Mouse (Mus musculus): ENCODE measurements around the gene Colgalt1. TPM values are rescaled to one million over a fixed set of nuclear protein-coding genes. Genes with fewer than 3 reads are reported as not detected.

Colgalt1 gene
- total and polyA plus RNA-seq, 3 experiments = 72.0 to 85.3 (median 73.7) TPM

- H3K4me1 ChIP-seq (ENCODE audit: control insufficient read depth in 1 of 2, insufficient read depth in 2 of 2) = peaks cover 5 to 13% of the 10 kb centered on the region in 2 experiments; a peak in 3 of 4 replicates
- DNase-seq (ENCODE audit: extremely low read depth) = no peak
- dilution Hi-C loops (cut with MboI; ENCODE audit: extremely low pct_ligation_motif_present, extremely low pct_unique_long_range_greater_than_20kb, low sequenced_read_pairs) (no loop called here), in situ Hi-C loops (cut with MboI; ENCODE audit: low pct_ligation_motif_present, low pct_unique_long_range_greater_than_20kb, low sequenced_read_pairs) (no loop called here)
- no peak within 1 kb of the TSS for H3K27ac ChIP-seq (ENCODE audit: insufficient read depth, low read depth)
- peaks cover 3% of the 10 kb centered on the region for H3K27me3 ChIP-seq (replicated peaks)
- no peak within 1 kb of the TSS for H3K4me2 ChIP-seq (ENCODE audit: insufficient read depth, low read depth, poor library complexity, severe bottlenecking)
- TF ChIP-seq MAFK (IDR thresholded peaks at IDR 0.05; ENCODE audit: insufficient replicate concordance, low read length) (no peak), ZC3H11A (IDR thresholded peaks at IDR 0.05; ENCODE audit: low read depth, low read length) (no peak), POLR2AphosphoS2 (IDR thresholded peaks at IDR 0.05; ENCODE audit: low read depth, low read length) (no peak), SMC3 (IDR thresholded peaks at IDR 0.05; ENCODE audit: low read depth, low read length) (no peak), MEF2A (IDR thresholded peaks at IDR 0.05; ENCODE audit: borderline replicate concordance, low read depth, low read length) (no peak), USF1 (IDR thresholded peaks at IDR 0.05; ENCODE audit: low read depth, low read length) (no peak), NELFE (IDR thresholded peaks at IDR 0.05; ENCODE audit: low read depth, low read length) (no peak), PAX5 (IDR thresholded peaks at IDR 0.05; ENCODE audit: low read length) (no peak), ELF1 (IDR thresholded peaks at IDR 0.05; ENCODE audit: low read depth, low read length) (no peak), RCOR1 (conservative IDR thresholded peaks at IDR 0.05; ENCODE audit: low read depth, low read length) (no peak), SIN3A (IDR thresholded peaks at IDR 0.05; ENCODE audit: low read length) (no peak), GABPA (IDR thresholded peaks at IDR 0.05; ENCODE audit: insufficient replicate concordance, low read depth, low read length) (no peak), ETS1 (conservative IDR thresholded peaks at IDR 0.05; ENCODE audit: low read depth, low read length) (no peak), ZNF384 (IDR thresholded peaks at IDR 0.05; ENCODE audit: low read depth, low read length) (no peak)
- no peak within 1 kb of the TSS for H3K9ac ChIP-seq (ENCODE audit: insufficient read depth, low read depth)
- no peak within 1 kb of the TSS for H3K4me3 ChIP-seq (replicated peaks in 1 of 3; ENCODE audit: low read depth in 2 of 3, low read length in 2 of 3, poor library complexity in 1 of 3)
- H3K9me3 ChIP-seq (replicated peaks; ENCODE audit: low read length) = peaks cover 16% of the 10 kb centered on the region
- no peaks in the 10 kb centered on the region for H3K79me2 ChIP-seq (replicated peaks; ENCODE audit: control insufficient read depth, extremely low read depth, insufficient read depth, poor library complexity, severe bottlenecking)
- H3K36me3 ChIP-seq (replicated peaks in 1 of 2; ENCODE audit: control insufficient read depth in 1 of 2, insufficient read depth in 1 of 2, low read length in 1 of 2) = no peaks in the 10 kb centered on the region
These were observed 42.3 kb upstream of the Colgalt1 start, which contains the start of gene Slc27a1 for GRCm38 (mm10) chr8:71568387-71568937. Slc27a1 (plus strand) TSS chr8:71568882.

- no peaks in the 10 kb centered on the region for H3K79me2 ChIP-seq (replicated peaks; ENCODE audit: control insufficient read depth, extremely low read depth, insufficient read depth, poor library complexity, severe bottlenecking)
- peaks cover 14% of the 10 kb centered on the region for H3K9me3 ChIP-seq (replicated peaks; ENCODE audit: low read length)
- H3K4me3 ChIP-seq (replicated peaks in 1 of 3; ENCODE audit: low read depth in 2 of 3, low read length in 2 of 3, poor library complexity in 1 of 3) = no peak overlapping the region
- dilution Hi-C loops (cut with MboI; ENCODE audit: extremely low pct_ligation_motif_present, extremely low pct_unique_long_range_greater_than_20kb, low sequenced_read_pairs) = no loop called here
- no peak for DNase-seq (ENCODE audit: extremely low read depth)
- H3K36me3 ChIP-seq (replicated peaks in 1 of 2; ENCODE audit: control insufficient read depth in 1 of 2, insufficient read depth in 1 of 2, low read length in 1 of 2) = no peaks in the 10 kb centered on the region
- peaks cover 5 to 13% of the 10 kb centered on the region in 2 experiments; a peak in 3 of 4 replicates for H3K4me1 ChIP-seq (ENCODE audit: control insufficient read depth in 1 of 2, insufficient read depth in 2 of 2)
- no peak overlapping the region for H3K9ac ChIP-seq (ENCODE audit: insufficient read depth, low read depth)
- H3K27me3 ChIP-seq (replicated peaks) = peaks cover 3% of the 10 kb centered on the region
- no peak for TF ChIP-seq CHD2 (IDR thresholded peaks at IDR 0.05; ENCODE audit: low read length)
- no peak for TF ChIP-seq UBTF (IDR thresholded peaks at IDR 0.05; ENCODE audit: low read depth, low read length)
- TF ChIP-seq HCFC1 (IDR thresholded peaks at IDR 0.05; ENCODE audit: low read depth, low read length) = no peak
- no peak for TF ChIP-seq NRF1 (IDR thresholded peaks at IDR 0.05; ENCODE audit: low read depth, low read length)
- no peak for TF ChIP-seq TBP (conservative IDR thresholded peaks at IDR 0.05; ENCODE audit: low read depth, low read length)
- no peak for TF ChIP-seq E2F4 (IDR thresholded peaks at IDR 0.05; ENCODE audit: insufficient replicate concordance, low read depth, low read length)
- TF ChIP-seq SMC3 (IDR thresholded peaks at IDR 0.05; ENCODE audit: low read depth, low read length) = no peak
- no peak for TF ChIP-seq ETS1 (conservative IDR thresholded peaks at IDR 0.05; ENCODE audit: low read depth, low read length)
- no peak for TF ChIP-seq USF1 (IDR thresholded peaks at IDR 0.05; ENCODE audit: low read depth, low read length)
- no peak for TF ChIP-seq KAT2A (IDR thresholded peaks at IDR 0.05; ENCODE audit: insufficient replicate concordance, low read length)
- no peak for TF ChIP-seq MAZ (IDR thresholded peaks at IDR 0.05; ENCODE audit: low read depth, low read length)
- no peak for TF ChIP-seq CHD1 (IDR thresholded peaks at IDR 0.05; ENCODE audit: low read depth, low read length)
- no peak for TF ChIP-seq POLR2A (IDR thresholded peaks at IDR 0.05; ENCODE audit: low read depth, low read length)
- H3K4me2 ChIP-seq (ENCODE audit: insufficient read depth, low read depth, poor library complexity, severe bottlenecking) = no peak overlapping the region
- no peak overlapping the region for H3K27ac ChIP-seq (ENCODE audit: insufficient read depth, low read depth)
- in situ Hi-C loops (cut with MboI; ENCODE audit: low pct_ligation_motif_present, low pct_unique_long_range_greater_than_20kb, low sequenced_read_pairs) = no loop called here
These were observed 41.9 kb upstream of the Colgalt1 start for GRCm38 (mm10) chr8:71568941-71569340.

Measured in CH12.LX (cell line).